Mouse (Mus musculus) MEL-GATA-1-ER (cell line): ENCODE results near the gene Ccdc160.

Experiments used
- DNase-seq: peaks from one replicate; pipeline ENCODE4 v3.0.0-alpha.2; 2012; ENCODE audit warnings: low read depth; ENCODE audit errors: extremely low read depth

The Ccdc160 gene

DNA sequence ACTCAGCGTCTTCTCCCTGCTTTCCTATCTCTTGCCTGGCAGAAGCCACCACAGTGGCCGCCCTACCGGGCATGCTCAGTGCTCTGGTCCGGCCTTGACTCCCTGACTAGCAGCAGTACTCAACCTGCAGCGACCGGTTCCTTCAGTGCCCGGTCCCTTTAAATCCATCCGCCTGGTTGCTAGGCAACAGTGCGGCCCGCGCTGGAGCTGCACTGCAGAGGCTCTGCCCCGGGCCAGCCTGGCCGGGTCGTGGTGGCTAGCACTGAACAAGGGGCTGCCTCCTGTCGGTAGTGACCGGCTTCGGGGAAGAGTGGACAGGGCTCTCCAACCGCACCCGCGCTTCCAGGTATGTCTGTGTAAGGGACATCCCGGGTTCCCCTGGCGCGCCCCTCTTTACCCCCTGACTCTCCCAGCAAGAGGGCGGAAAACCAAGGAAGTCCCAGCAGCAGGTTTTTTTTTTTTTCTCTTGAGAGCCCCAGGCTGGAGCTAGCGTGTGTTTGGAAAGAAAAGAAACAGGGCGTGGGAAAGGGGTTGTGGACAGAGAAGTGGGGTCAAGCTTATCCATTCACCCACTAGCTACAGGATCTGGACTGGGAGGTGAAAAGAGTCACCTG is at the start of gene Ccdc160:
Ccdc160 (plus strand) TSS at position 221 of the 614 bp plus-strand sequence.
- no peak for DNase-seq

DNA sequence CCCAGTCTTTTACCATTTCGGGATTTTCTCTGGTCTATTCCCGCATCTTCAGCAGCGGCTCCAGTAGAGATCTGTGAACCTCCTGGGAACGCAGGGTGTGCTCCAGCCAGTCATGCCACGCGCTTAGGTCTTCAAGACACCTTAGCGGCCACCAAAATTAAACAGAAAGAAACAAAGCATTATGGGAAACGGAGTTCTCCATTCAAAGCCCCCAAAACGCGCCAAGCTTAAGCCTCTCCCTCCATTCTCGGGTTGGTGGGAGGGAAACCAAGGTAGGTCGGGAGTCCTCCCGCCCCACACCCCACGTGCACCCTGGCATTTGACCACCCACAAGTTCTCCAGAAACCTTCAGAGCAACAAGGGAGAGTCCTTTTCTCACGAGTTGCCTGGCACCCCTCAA is 47.2 kb upstream of the Ccdc160 start:
- no peak for DNase-seq

DNA sequence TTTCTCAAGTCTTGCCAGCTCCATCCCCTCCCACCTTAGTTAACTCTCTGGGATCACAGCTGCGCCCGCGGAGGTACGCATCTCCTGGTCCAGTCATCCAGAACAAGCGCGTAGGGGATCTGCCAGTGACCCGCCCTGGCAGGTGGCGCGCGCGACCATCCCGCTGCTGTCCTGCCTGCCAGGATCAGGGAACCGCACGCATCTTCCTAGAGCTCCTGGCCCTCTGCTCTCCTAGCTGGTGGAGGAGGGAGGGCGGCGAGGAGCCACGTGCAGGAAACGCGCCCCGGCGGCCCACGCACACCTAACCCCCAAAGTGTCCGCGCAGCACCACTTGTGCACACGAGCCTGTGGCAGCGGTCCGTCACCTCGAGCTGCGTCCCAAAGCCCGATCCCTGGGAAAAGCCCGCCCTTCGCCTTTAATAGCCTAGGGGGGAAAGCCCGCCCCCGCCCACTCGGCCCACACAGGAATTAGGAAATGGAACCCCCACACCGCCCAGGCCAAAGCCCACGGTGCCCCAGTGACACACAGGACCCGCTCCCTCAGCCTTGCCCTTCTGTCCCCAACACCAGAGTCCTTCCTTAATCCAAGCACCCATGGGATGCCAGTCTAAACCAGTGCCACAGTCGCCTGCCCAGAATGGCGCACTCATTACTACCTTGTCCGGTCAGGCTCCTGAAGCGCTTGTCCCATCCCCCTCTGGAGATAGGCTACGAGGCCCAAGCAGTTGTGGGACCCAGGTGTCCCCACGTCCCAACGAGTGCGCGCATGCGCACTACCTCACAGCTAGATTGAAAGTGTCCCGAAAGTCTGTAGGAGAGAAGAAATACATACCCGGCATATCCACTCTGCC is 46.6 kb upstream of the Ccdc160 start:
- no peak for DNase-seq

DNA sequence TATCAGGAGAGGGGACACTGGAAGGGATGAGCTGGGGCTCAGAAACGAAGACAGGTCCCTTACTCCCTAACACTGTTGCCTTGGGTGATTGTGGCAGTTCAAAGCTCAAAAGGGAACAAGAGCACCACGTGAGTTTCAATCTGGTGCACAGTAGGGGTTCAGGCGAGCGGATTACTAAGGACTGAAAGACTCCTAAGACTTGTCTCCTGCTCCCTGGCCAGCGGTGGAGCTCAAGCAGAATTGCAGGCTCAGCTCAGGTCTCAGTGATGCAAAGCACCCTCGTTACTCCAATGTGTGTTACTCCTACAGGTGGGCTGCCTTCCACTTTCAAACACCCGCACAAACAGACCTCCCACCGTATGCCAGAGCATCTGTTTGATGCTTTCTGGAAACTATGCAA is 45.5 kb upstream of the Ccdc160 start:
- no peak for DNase-seq

DNA sequence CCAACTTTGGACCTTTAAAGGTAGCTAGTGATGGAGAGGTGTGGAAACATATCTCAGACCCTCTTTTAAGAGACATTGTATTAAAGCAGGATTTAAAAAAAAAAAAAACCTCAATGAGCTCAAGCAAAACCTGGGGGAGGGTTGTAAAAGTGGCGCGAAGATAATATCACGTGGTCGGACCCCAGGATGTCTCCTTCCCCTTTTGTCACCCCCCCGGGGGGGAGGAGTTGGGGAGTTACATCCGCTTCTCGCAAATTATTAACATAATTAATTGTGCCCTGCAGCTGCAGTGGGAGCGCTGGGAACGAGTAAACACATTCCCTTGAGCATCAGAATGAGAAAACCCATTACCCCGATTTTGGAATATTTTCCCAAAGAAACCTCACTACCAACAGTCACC is 45.1 kb upstream of the Ccdc160 start:
- no peak for DNase-seq

DNA sequence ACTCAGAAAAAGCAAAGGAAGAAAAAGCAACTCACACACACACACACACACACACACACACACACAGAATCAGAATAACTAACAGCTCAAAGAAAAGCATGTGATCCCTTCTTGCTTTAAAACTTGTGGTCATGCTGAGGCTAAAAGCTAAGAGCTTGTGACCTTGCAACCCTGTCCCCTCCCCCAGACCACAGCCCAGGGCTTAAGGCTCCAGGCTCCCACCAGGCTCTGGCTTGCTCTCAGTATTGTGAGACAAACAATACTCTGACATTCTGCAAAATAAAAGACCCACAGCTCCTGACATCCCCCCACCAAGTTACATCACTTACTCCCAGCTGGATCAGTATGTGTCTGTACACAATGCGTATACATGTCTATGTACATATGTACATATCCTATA is 44.2 kb upstream of the Ccdc160 start:
- no peak for DNase-seq

DNA sequence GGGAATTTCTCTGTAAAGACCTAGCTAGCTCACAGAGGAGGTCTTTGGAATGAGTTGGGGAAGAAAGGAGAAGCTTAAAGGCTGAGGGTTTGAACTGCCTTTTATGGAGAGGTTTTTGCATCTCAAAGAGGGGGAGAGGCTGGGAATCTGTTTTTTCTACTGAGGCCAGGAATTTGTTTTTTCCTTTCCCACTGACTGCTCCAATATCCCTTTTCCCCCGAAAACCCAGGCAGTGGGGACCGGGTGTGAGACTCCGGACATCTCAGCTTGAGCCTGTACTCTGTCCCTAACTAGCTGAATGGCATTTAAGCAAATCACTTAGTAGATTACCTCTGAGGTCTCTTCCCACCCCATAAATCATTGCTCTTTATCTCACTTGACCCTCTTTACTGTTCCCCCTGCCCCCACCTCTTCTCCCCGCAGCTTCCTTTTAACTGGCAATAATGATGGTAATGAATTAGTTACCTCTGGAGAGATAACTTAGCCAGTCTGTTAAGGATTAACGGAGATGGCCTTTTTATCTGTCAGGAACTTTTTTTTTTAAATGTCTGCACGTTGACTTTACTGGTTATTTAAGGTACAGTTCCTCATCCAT is 37.4 kb upstream of the Ccdc160 start:
- no peak for DNase-seq

DNA sequence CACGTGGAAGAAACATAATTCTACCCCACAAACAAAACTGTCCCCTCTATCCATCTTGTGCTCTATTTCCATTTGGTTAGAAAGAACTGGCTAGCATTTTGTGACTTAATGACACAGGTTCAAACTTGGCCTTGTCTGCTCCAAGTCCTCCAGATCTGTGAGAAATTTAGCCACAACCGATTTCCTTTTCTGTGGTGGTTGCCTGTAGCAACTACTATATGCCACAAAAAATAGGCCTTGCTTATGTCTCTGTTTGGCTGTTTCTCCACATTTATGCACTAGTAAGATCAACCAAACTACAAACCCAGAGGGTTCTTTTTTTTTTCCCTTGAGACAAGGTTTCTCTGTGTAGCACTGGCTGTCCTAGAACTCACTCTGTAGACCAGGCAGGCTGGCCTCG is 33.8 kb upstream of the Ccdc160 start:
- DNase-seq: no peak

DNA sequence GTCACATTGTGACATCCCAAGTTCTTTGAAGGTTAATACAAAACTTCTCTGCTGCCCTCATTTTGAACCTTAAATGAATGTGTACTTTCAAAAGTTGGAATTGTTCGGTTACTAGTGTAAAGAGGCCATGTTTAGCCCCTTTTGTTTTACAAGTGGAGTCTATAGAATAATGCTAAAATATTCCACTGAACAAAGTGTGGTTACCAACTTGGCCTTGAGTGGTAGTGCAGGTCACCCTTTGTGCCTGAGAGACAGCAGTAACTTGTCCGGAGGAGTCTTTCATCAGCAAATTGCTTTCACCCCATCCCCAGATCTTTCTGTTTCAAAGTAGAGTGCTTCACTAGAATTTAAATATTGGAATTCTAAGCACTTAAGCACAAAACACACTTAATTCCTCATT is 31.8 kb upstream of the Ccdc160 start:
- no peak for DNase-seq

DNA sequence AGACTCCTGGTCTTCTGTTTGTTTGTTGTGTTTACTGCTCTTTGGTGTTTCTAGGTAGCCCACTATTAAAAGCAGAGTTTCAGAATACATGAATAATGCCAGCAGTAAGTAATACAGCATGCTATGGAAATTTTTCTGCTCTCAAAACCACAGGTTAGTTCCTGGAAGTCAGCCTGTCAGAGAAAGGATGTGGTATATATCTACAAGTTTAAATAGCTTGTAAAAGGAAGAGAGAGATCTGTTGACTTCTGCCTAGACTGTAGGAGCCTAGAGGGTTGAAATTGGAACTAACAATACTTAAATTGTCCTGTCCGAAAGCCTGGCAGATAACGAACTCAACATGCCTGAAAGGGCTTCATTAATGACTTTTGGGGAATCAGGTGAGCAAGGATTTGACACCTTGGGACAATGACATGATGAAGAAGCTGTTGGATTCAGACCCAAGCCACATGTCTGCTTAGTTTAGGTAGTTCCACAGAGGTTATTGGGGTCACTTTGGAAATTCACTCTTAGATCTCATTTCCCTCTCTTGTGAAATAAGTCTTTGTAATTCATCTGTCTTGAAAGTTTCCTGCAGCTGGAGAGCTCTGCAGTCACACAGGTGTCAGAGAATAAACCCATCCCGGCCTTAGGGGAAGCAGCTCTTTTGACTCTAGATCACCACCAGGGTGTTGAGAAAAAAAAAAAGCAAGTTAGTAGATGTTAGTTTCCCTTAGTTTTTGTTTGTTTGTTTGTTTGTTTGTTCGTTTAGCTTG is 30.6 kb upstream of the Ccdc160 start:
- no peak for DNase-seq

DNA sequence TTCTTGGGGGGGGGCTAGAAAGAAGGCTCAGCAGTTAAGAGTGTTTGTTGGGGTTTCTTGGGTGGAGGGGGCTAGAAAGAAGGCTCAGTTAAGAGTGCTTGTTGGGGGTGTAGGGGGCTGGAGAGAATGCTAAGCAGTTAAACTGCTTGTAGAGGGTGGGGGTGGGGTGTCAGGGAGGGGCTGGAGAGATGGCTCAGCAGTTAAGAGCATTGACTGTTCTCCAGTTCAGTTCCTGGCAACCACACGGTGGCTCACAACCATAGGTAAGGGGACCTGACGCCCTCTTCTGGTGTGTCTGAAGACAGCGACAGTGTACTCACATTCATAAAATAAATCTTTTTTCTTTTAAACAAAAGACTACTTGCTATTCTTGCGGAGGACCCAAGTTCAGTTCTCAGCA is 28.8 kb upstream of the Ccdc160 start:
- no peak for DNase-seq

DNA sequence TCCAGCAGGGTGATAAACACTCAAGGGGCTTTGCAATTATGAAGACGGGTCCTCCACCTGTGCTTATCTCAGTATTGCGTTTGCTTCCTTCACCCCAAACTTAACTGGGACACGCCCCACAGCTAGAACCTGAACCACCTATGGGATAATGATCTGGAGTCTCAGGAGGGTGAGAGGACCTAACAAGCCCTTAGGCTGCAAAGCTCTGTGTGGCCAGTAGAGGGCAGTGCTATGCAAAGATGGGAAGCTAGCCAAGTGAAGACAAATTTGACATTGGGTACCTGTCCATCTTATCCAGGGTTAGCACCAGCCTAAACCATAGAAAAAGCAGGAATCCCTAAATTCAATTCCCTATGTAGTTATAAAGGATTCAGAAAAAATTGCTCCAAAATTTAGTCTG is 15.0 kb upstream of the Ccdc160 start:
- no peak for DNase-seq

DNA sequence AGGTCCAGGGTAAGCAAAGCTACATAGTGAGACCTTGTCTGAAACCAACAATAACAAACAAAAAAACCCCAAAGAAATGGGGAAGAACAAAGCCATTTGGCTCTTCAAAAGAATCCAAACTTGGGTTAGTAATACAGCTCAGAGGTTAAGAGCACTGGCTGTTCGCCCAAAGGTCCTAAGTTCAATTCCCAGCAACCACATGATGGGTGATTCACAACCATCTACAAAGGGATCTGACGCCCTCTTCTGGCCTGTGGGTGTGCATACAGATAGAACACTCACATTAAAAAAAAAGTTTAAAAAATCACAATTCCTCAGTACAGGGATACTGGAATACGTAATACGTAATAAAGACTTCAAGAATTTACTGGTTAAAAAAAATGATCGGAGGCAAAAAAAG is 13.3 kb upstream of the Ccdc160 start:
- no peak for DNase-seq

DNA sequence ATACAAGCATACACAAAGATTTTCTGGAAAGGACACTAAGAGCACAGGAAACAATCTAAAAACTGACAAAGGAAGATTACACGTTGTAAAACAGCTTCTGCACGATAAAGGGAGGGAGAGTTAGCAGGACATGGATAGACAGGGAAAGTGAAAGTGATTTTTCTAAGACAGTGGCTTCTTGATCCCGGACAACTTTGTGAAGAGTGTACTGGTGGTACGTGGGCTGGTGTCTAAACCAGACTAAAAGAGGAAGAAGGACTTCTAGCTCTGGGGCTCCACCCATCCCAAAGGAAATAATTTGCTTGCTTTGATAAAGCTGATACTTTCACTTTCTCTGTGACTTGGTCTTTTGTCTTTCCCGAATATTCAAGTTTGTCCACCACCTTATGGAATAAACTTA is 7.1 kb upstream of the Ccdc160 start:
- peak; percentile 44 for DNase-seq

DNA sequence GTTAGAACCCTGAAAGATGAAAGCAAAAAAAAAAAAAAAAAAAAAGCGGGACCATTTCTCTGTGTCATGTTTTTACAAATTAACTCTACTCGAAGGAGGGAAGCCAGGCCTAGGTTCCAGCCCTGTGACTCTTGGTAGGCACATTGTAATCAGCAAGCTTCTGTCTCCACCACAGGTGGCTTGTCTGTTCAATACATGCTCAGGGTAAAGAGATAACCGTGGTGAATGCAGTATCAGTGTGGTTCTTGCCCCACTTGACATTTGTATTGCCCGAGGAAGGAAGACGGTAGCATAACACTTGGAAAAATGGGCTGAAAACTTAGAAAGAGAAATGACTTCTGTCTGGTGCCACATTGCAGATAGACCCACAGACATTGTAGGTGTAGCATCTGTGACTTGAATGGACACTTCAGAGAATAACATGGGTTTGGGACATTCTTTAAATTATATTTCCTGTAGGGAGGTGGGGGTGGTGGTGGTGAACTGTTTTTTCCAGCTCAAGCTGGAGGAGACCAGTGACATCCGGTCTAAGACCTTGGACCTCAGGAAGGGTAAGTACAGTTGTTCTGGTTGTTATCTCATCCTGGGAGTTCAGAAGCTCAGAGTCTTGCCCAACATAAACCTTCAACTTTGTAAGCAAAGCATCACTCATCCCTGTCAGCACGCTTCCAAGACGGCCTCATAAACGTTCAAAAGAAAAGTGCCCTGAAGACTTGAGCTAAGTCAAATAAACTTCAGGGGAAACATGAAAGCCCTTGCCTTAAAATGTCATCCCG is 1.1 kb downstream of the Ccdc160 start:
- DNase-seq: no peak

DNA sequence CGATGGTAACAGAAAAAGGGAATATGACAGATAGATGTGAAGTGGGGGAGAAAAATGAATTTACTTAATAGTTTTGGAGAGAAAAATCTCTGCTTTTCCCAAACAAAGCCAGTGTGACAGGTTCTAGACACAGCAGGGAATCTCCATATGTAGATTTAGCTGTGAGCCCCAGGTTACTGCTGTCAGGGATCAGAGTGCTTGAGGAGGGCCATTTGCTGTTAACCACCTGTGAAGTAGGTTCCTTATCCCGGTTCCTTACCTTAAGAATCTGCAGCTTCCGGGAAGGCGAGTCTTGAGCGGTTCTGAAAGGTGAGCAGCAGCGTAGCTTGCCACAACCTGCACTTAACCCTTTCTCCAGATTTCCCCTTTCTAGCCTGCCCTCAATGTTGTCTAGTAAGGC is 1.9 kb downstream of the Ccdc160 start:
- no peak for DNase-seq

DNA sequence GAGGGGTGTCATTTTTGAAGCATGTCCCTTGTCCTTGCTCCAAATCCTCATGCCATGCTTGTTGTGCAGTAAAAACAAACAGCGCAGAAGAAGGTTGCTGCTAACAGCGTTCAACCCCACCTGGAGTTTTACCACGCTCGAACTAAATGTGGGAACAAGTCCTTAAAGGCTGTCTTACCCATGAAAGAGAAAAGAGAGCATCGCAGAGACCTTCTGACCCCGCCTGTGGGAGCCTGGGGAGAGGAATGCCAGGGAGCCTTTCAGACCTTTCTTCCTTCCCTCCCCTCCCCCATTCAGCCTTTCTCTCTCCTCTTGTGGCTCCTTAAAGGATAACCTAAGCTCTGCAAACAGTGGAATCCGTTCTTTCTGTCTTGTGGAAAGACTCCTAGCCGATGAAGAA is 4.8 kb downstream of the Ccdc160 start:
- DNase-seq: no peak

DNA sequence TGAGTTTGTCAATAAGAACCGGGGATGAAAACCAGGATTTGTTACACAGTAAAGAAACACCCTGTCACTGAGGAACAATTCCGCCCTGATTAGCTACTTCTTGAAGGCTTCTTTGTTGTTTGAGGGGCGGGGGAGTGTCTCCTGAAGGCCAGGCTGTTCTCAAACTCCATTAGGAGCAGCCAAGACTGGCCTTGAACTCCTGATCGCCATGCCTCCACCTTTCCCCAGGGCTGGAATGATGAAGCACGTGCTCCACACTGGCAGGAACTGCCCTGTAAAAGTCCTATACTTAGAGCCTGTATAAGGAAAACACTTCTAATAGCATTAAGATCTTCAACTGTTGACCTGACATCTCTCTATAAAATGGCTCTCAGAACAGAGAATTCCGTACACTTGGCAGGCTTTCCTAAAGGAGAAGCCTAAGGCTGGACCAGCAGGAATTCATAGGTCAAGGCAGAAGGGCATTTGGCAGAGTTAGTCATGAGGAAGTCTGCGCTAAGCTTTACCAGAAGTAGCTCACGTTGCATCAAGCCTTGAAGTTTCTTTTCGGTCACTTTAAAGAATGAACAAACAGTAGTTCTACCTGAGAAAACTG is 6.1 kb downstream of the Ccdc160 start:
- DNase-seq: no peak

DNA sequence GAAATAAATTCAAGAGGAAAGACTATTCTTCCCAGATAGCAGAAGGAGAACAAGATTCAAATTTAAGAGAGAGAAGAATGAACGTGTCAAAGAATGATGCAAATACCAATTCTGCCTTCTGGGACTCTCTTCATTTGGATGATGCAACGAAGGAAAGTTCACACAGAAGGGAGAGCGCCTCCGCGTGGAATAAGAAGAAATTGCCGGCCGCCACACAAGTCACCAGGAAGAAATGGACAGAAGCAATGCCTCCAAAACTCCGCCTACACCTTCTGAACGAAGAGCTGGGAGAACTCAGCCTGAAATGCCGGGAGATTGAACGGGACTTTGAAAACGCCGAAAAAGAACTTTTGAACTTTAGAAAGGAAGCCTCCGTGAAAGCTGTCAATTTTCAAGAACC is 7.3 kb downstream of the Ccdc160 start:
- peak; percentile 64 for DNase-seq

DNA sequence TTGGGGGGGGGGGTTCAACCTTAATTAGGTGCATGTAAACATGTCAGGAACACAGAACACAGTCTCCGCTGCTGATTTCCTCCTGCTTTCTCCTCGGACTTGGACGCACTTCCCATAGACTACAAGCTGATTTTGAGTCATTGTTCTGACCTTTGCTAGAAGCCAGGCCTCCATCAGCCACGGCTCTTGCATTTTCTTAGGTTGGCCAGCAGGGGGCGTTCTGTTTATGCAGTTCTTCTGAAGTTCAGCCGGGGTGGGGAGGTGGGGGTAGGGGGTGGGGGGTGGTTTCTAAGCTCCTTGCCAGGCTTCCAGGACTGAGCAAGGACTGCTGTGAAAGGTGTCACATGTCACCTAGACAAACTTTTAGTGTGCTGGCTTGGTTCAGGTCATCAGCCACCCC is 8.6 kb downstream of the Ccdc160 start:
- DNase-seq: no peak

DNA sequence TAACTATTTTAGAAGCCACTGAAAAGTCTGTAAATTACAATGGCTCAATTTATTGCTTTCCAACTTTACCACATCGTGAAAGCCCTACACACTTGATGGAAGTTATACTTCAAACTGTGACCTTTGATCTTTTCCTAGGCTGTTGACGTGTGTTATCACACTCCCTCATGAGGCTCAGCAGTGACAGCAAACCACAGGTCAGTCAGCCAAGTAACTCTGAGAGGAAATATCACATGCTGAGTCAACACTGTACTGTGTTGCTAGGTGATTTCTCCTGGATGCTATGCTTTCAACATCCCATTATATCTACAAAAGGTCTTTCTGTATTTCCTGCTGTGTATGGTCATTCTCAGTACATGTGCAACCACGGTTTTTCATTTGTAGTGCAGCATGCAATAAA is 28.3 kb downstream of the Ccdc160 start:
- DNase-seq: no peak
